Mouse (Mus musculus): ENCODE results near the gene Nap1l1.
"Not testable (repeated sequence)": the region's sequence is repeated elsewhere in the genome, so short reads cannot be mapped to it uniquely, and the experiment has no call there.

The Nap1l1 gene

GRCm38 (mm10) chr10:111472686-111473510, at the start of gene Nap1l1:
Nap1l1 (plus strand) TSS chr10:111473223.
- DNase-seq, result peak; percentile 97 to 98

DNA sequence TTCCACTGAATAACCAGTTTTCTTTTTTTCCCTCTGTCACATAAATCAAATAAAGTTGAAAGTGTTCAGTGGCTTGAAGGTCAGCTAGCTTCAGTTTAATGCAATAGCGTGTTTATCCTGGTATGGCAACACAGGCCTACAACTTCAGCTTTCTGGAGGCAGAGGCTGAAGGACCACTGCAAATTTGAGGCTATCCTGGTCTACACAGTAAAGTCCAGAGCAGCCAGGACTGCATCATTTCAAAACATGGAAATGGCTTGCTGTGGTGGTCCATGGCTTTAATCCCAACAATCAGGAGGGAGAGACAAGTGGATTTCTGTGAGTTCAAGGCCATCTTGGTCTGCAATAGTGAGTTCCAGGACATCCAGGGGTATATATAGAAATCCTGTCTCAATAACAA, 46.5 kb upstream of the Nap1l1 start:
- DNase-seq, result no peak

- DNase-seq, result no peak
These were observed 39.5 kb upstream of the Nap1l1 start for GRCm38 (mm10) chr10:111433502-111433901.

- DNase-seq, result no peak
These were observed 32.0 kb upstream of the Nap1l1 start for GRCm38 (mm10) chr10:111441034-111441440.

DNA sequence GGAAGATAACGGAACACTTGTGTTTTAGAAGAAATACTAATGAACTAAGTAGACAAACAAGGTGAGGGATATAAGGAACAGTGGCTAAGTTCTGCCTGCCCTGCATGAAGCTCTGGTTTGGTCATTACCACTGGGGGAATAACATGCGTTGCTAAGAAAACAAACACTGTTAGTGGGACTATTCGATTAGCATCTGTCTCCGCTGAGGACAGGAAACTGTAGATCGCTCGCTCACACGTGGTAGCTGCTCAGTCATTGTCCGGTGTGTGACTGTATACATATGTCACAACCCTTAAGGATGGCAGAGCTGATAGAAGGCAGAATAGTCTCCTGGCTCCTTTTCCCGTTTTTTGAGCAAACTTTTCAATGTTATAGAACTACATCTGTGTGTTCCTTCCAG, 28.8 kb upstream of the Nap1l1 start:
- DNase-seq, result no peak

DNA sequence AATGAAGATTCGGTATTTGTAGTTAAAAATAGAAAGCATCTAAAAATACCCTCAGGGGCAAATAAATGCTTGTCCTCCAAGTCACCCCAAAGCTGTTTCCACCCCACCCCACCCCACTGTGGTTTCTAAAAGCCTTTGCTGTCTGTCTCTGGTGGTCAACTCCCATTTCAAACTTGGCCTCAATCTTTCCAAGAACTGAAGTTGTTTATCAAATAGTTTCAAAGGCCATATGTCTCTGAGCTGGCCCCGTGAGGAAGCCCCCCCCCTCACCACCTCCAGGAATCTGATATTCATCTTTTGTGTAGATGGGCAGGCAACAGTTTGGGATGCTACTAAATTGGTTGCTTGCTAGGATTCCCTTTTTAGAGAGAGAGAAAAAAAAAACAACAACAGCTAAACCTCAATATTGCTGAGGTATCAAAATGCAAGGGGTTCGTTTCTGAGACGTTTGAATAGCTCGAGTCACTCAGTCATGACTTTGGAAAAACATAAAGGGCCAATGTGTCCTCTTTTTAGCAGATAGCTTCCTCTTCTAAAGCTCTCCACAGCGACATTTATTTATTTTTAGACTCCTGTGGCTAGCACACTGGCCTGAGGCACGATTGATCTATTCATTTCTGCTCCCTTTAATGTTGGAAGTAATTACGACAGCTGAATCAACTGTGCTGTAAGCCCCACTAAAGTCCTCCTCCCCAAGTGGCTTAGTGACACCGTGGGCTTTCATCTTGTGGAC, 26.9 kb upstream of the Nap1l1 start:
- no peak for DNase-seq

- not testable (repeated sequence) for DNase-seq
These were observed 26.4 kb upstream of the Nap1l1 start for GRCm38 (mm10) chr10:111446672-111447008.

DNA sequence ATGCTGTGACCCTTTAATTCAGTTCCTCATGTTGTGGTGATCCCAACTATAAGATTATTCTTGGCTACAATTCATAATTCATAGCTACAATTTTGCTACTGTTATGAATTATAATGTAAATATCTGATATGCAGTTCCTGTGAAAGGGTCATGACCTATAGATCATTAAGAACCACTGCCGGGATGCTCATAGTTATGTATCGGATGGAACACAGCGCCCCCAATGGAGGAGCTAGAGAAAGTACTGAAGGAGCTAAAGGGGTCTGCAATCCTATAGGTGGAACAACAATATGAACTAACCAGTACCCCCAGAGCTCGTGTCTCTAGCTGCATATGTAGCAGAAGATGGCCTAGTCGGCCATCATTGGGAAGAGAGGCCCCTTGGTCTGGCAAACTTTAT, 23.4 kb upstream of the Nap1l1 start:
- DNase-seq, result not testable (repeated sequence)

DNA sequence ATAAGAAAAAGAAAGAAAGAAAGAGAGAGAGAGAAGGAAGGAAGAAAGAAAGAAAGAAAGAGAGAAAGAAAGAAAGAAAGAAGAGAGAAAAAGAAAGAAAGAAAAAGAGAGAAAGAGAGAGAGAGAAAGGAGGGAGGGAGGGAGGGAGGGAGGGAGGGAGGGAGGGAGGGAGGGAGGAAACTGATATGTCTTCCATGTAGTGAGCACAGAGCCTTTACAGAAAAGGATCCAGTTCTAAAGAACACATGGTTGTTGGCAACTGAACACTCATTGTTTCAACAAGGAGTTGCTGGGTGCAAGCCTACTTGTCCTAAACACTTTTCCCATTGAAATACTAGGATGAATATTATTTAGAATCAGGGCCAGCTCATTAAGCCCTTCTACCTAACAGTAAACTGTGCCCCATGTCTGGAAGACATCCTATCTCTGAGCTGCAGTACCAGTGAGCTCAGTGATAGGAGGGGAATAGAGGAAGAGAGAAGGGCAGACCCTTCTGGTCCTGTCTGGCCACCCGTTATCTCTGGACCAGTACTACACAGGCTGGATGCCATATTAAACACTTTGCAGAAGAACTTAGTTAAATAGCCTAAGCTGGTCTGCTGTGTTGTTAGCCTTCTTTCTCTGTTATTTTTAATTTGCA, 21.2 kb upstream of the Nap1l1 start:
- no peak for DNase-seq

GRCm38 (mm10) chr10:111452426-111452825, 20.6 kb upstream of the Nap1l1 start:
- no peak for DNase-seq

- no peak for DNase-seq
These were observed 18.2 kb upstream of the Nap1l1 start for GRCm38 (mm10) chr10:111454698-111455308.

DNA sequence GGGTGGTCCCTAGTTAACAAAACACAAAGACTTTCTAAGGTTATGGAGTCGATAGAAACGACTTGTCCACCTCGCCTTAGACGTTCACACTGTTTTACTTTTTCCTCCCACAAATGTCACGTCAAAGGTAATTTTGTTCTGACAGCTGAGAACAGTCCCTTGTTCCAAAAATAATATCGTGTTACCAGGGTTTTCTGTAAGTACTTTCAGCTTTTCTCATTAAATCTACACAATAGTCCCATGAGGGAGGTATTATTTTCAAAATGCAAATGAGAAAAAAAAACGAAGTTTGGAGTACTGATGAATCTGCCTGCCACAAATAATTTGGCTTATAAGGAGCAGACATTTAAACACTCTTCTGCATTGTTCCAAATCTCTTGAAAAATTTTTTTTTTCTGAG, 14.9 kb upstream of the Nap1l1 start:
- no peak for DNase-seq

GRCm38 (mm10) chr10:111459040-111459439, 14.0 kb upstream of the Nap1l1 start:
- no peak for DNase-seq

GRCm38 (mm10) chr10:111459874-111460273, 13.1 kb upstream of the Nap1l1 start:
- no peak for DNase-seq

DNA sequence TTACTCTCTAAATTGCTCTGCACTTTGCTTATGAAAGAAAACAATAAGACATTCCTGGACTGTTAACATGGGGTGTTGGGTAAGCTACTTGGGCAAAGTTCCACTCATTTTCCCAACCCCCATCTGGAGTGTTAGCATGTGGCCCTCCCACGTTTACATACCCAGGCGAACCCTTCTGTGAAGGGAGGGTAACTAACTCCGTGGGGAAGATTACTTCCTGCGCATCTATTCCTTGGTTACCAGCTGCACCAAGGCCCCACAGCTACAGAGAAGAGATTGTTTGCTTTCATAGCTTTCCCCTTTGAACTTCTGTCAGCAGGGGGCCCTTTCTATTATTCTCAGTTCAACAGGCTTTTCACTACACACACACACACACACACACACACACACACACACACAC, 12.6 kb upstream of the Nap1l1 start:
- no peak for DNase-seq

- DNase-seq, result no peak
These were observed 8.2 kb upstream of the Nap1l1 start for GRCm38 (mm10) chr10:111464833-111465232.

- DNase-seq, result no peak
These were observed 7.6 kb upstream of the Nap1l1 start for GRCm38 (mm10) chr10:111465409-111465808.

DNA sequence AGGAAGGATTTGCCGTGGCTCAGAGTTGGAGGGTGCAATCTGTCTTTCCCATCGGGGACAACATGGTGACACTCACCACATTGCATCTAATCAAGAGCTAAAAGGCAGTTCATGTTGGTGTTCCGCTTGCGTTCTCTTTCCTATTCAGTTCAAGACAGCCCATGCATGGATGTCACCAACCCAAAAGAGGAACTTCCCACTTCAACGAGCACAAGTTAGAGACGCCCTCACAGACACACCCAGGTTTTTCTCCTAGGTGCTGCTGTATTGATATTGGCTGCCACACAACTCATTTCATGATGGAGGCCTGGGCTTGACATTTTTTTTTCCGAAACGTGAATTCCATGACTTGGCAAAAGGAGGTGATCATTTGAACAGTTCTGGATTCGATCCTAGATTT, 1.9 kb upstream of the Nap1l1 start:
- no peak for DNase-seq

DNA sequence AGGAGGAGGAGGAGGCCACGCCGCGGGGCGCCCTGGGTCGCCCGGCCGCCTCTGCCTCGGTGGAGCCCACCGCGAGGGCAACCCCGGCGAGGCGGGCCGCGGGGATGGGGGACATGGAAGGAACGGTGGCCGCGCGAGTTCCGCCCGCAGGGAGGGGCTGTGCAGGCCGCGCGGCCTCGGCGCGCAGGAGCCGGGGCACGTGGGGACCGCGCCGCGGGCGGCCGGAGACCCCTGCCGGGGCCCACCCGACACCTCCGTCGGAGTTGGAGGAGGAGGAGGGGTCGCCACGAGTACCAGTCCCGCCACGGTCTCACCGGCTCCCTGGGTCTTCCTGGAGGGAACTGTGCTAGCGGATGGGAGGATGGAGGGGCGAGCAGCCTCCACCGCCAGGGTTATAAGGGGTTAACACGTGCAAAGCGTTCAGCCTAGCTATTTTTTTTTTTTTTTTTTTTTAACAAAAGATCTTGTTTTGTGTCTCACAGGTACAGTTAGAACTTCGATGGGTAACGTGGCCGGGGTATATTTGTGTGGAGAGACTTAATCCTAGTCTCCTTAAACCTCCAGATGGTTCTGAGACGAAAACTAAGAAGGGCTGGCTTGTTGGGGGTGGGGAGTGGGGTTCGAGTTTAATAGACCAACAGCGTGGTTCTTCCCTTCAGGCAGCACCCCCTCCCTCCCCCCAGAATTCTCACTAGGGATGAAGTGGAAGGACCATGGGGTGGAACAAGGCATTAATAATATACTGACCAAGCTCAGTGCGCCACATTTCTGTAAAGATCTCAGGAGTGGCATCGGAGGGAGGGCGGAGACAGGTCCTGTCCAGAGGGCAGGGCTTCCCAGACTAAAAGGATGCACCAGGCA, 718 bp downstream of the Nap1l1 start:
- peak; percentile 36 to 50 for DNase-seq

- DNase-seq, result no peak
These were observed 3.3 kb downstream of the Nap1l1 start for GRCm38 (mm10) chr10:111476301-111476700.

DNA sequence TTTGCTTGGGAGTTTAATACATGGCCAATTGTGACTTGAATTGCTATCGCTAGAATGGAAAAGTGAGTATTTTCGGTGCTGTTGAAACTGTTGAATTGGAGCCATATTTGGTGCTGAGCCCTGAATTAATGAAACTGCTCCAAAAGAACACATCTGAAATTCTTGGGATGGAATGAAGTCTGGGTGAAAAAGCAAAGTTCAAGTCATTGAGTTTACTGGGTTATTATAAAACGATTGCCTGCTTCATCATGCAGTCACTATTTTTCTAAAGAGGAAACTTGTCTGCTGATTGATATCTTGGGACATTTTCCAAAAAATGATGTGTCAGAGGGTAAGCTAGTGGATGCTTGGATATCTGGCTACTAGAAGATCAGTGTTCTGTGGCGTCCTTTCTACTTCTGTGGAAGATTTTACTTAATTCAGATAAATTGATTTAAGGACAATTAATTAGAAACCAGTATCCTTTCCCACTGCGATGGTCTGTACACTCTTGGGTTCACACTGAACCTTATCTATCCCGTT, 4.0 kb downstream of the Nap1l1 start:
- DNase-seq, result no peak

DNA sequence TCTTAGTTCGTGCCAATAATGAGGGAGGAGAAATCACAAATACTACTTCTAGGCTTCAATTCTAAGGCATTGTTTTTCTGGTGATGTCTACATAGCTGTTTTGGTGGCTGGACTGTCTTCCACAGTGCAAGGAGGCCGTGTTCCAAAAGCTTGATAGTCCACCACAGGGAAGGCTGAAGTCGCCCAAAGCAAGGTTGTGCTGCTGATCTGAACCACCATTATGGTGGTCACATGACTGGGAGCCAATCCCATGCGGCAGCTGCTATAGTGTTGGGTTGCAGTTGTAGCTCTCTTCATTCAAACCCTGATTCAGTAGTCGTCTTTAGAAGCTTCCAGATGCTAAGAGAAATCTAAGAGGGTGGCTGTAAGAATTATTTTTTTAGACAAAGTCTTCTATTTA, 6.6 kb downstream of the Nap1l1 start:
- DNase-seq, result no peak
